Comparison of ENCODE assay signal across 23 mouse cellular contexts in the genomic region with DNA sequence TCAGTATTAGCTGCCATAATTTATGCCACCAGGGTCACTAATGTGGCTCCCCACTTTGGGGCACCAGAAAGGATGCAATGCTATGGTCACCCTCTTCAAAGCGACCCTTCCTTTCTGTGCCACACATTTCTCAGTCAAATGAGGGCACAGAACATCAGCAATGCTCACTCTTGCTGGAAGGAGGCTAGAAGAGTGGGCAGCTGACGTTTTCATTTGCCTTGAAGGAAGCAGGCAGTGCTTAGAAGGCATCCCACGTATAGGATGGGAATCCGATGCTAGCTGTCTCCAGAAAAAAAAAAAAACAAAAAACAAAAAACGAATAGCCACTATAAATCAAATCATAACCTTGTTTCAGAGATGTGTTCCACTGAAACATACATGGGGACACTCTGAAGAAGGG.
DNase-seq lines count a peak whose midpoint lies in the region; TF ChIP-seq lines count a peak whose summit lies in the region.
"Had no signal": no experiment of that assay in that cellular context is flagged by ENCODE, and none has a peak within 500 bp of the region (broad histone marks: within the 10 kb centered on the region; RNA-seq: fewer than 3 reads in every experiment).

No protein-coding gene starts in this region.

- no peak overlapping the region for H3K4me3 ChIP-seq in olfactory bulb, adult 2 months (ENCODE audit: insufficient read depth, low read depth, low read length)
- H3K4me3 ChIP-seq: embryonic facial prominence, embryonic 13.5 days; embryonic facial prominence, embryonic 15.5 days; erythroblast, embryonic 14.5 days; forebrain, embryonic 10.5 days; forebrain, embryonic 12.5 days; forebrain, embryonic 15.5 days had no signal

- H3K27ac ChIP-seq in olfactory bulb, adult 2 months (ENCODE audit: insufficient read depth, low read depth, low read length) = peak overlapping the region; percentile 86
- H3K27ac ChIP-seq: embryonic facial prominence, embryonic 13.5 days; embryonic facial prominence, embryonic 15.5 days; forebrain, embryonic 10.5 days; forebrain, embryonic 12.5 days; forebrain, embryonic 15.5 days had no signal

- no peak for TF ChIP-seq CTCF in olfactory bulb, adult 2 months (IDR thresholded peaks at IDR 0.05; ENCODE audit: insufficient read depth, low read depth, low read length)

- 65% methylated on average over 5 of the region's 5 CpGs for WGBS in olfactory bulb, adult 2 months

- DNase-seq in left cerebral cortex, adult 18-20 months (ENCODE audit: low spot score in 2 of 2) = peak; percentile 28
- no peak for DNase-seq in left cerebral cortex, postnatal 4 days
- DNase-seq in right cerebral cortex, adult 18-20 months = peak; percentile 42
- DNase-seq in right cerebral cortex, adult 2 months (ENCODE audit: low spot score in 2 of 2) = no peak
- DNase-seq in adrenal gland, adult 18-20 months (ENCODE audit: low spot score in 2 of 2) = no peak
- DNase-seq: adrenal gland, adult 8-10 months; adrenal gland, postnatal 14 days; adrenal gland, postnatal 36 days; cerebellum, adult 11 months; cerebellum, adult 18-20 months; cerebellum, adult 8-10 months; cerebellum, adult 9-11 months; cerebellum, postnatal 14 days; cerebellum, postnatal 36 days; embryo, embryonic 11 days; forebrain, postnatal 0 days had no signal

- peaks cover 6% of the 10 kb centered on the region for H3K4me1 ChIP-seq in olfactory bulb, adult 2 months (ENCODE audit: control insufficient read depth, insufficient read depth, low read length)
- H3K4me1 ChIP-seq: embryonic facial prominence, embryonic 13.5 days; embryonic facial prominence, embryonic 15.5 days had no signal

- no peak for TF ChIP-seq POLR2A in olfactory bulb, adult 2 months (IDR thresholded peaks at IDR 0.05; ENCODE audit: insufficient read depth, low read depth, low read length)

- intact Hi-C loops in left cerebral cortex, postnatal 4 days (cut with DNase I) = no loop called here

Comparison
In these comparisons a context has a peak if more than half of its experiments do, and no peak if none do; other contexts are left out.
1. DNase-seq: peak in left cerebral cortex, adult 18-20 months (2 of 2) and right cerebral cortex, adult 18-20 months (single experiment); none in left cerebral cortex, postnatal 4 days (single experiment), right cerebral cortex, adult 2 months (0 of 2) and adrenal gland, adult 18-20 months (0 of 2).